Mouse (Mus musculus): Measurements from ENCODE around the gene Siae. TPM values are rescaled to one million over a fixed set of nuclear protein-coding genes. Genes with fewer than 3 reads are reported as not detected.

The Siae gene
- polyA plus RNA-seq, 1 experiment from 2014 or later: 8.6 TPM

DNA sequence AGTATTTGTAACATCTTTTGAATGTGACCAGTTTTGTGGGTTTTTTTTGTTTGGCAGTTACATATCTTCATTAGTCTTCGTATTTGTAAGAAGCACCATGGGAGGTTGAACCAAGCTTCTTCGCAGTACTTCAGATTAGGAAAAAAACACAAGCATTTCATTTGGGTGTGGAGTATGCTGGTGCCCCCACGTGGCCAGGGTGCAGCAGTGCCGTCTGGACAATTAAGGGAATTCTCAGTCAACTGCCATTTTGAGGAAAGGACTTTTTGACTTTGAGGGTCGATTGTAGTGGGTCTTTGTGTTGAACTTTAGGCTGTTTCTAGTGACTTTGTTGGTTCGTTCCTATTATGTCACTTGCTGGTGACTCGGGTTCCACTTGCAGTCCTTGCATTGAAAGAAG lies 80.8 kb downstream of the Siae start:
- Histone ChIP-seq H3K27me3 (replicated peaks; ENCODE audit: control insufficient read depth, insufficient read depth, low read length) (no peaks in the 10 kb centered on the region), H3K9me3 (ENCODE audit: control insufficient read depth, low read length) (no peaks in the 10 kb centered on the region), H3K36me3 (ENCODE audit: control insufficient read depth, insufficient read depth, low read length) (no peaks in the 10 kb centered on the region), H3K4me3 (ENCODE audit: low read depth, low read length) (no peak overlapping the region), H3K4me2 (no peak overlapping the region), H3K27ac (ENCODE audit: low read depth, low read length) (no peak overlapping the region), H3K9ac (ENCODE audit: low read depth, low read length) (no peak overlapping the region), H3K4me1 (replicated peaks; ENCODE audit: control insufficient read depth, insufficient read depth, low read length) (no peaks in the 10 kb centered on the region)
- peak; percentile 45; the same call in 1 of the 2 replicates for ATAC-seq (replicated peaks; ENCODE audit: low FRiP score)
- 17% methylated on average over 7 of the region's 7 CpGs for WGBS
- DNase-seq (ENCODE audit: low spot score): peak; percentile 42

DNA sequence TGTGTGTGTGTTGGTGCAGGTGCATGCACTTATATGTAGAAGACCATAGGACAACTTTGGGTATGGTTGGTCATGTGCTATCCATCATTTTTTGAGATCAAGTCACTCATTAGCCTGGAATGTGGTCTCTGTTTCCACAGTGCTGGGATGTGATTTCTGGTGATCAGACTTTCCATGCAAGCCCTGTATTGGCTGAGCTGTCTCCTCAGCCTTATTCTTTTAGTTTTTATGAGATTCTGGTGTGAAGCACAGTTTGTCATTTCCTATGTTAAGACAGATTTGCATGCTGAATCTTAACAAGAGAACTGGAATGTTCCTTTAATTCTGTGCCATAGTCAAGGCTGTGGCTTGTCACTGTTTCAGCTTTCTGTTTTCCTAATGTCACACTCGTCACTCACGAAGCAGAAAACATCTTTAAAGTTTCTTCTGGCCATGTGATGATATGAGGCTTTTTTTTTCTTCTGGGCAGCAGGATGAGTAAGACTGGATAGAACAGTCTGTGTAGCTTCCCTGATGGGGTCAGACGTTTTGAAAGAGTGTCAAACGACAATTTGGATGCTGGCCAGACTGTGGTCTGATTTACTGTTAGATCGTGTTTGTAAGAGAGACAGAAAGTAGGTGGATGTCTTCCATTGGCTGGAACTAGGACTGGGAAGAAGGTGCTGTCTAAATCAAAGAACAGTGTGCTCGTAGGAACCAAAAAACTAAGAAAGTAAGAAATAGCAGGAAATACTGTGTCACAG lies 81.5 kb downstream of the Siae start:
- WGBS: 61% methylated on average over 6 of the region's 6 CpGs
- no peak for DNase-seq (ENCODE audit: low spot score)
- H3K9ac ChIP-seq (ENCODE audit: low read depth, low read length): no peak overlapping the region

DNA sequence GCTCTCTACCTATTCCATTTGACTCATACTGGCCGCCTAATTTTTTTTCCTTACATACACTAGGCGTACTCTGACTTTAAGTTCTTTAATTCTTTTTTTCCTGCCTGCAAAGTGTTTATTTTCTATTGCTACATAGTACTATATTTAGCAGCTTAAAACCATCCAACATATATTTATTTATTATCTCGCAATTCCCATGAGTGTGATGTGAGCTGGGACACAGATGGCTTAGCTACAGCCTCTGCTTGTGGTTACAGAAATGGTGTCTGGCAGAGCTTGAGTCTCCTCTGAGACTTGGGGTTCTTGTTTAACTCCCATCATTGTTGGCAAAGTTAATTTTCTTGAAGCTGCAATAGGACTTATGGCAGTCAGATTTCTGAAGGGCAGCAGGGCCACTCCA lies 83.2 kb downstream of the Siae start:
- ATAC-seq (replicated peaks; ENCODE audit: low FRiP score) (no peak), DNase-seq (ENCODE audit: low spot score) (no peak)
- no peaks in the 10 kb centered on the region for H3K27me3 ChIP-seq (replicated peaks; ENCODE audit: control insufficient read depth, insufficient read depth, low read length)
- no peaks in the 10 kb centered on the region for H3K9me3 ChIP-seq (ENCODE audit: control insufficient read depth, low read length)
- no peaks in the 10 kb centered on the region for H3K36me3 ChIP-seq (ENCODE audit: control insufficient read depth, insufficient read depth, low read length)
- no peak overlapping the region for H3K4me3 ChIP-seq (ENCODE audit: low read depth, low read length)
- no peak overlapping the region for H3K4me2 ChIP-seq
- no peak overlapping the region for H3K9ac ChIP-seq (ENCODE audit: low read depth, low read length)
- no peak overlapping the region for H3K27ac ChIP-seq (ENCODE audit: low read depth, low read length)
- no peaks in the 10 kb centered on the region for H3K4me1 ChIP-seq (replicated peaks; ENCODE audit: control insufficient read depth, insufficient read depth, low read length)
- 81% methylated on average over 3 of the region's 3 CpGs for WGBS

More for the DNA sequence above, 81.5 kb downstream of the Siae start:
- Histone ChIP-seq H3K27me3 (replicated peaks; ENCODE audit: control insufficient read depth, insufficient read depth, low read length) (no peaks in the 10 kb centered on the region), H3K4me1 (replicated peaks; ENCODE audit: control insufficient read depth, insufficient read depth, low read length) (no peaks in the 10 kb centered on the region), H3K36me3 (ENCODE audit: control insufficient read depth, insufficient read depth, low read length) (no peaks in the 10 kb centered on the region), H3K27ac (ENCODE audit: low read depth, low read length) (no peak overlapping the region), H3K4me2 (no peak overlapping the region), H3K4me3 (ENCODE audit: low read depth, low read length) (no peak overlapping the region), H3K9me3 (ENCODE audit: control insufficient read depth, low read length) (no peaks in the 10 kb centered on the region)
- ATAC-seq (replicated peaks; ENCODE audit: low FRiP score): no peak

DNA sequence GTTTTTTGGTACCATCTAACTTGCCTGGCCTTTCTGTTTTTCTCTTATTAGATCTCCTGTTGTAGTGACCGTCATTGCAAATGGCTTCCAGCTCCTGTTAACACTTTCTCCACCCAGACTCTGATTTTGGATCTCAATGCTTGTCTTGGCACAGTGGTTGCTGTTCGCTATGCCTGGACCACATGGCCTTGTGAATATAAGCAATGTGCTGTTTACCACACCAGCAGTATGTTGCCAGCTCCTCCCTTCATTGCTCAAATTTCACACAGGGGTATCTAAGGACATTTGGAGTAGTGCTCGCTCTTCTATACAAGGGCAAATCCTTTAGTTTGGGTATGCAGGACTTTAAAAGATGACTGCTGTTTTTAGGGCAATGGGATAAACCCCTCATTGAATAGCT lies 90.7 kb downstream of the Siae start:
- Histone ChIP-seq H3K4me1 (replicated peaks; ENCODE audit: control insufficient read depth, insufficient read depth, low read length) (no peaks in the 10 kb centered on the region), H3K9ac (ENCODE audit: low read depth, low read length) (no peak overlapping the region), H3K36me3 (ENCODE audit: control insufficient read depth, insufficient read depth, low read length) (peaks cover 22% of the 10 kb centered on the region), H3K27me3 (replicated peaks; ENCODE audit: control insufficient read depth, insufficient read depth, low read length) (no peaks in the 10 kb centered on the region), H3K9me3 (ENCODE audit: control insufficient read depth, low read length) (no peaks in the 10 kb centered on the region), H3K4me3 (ENCODE audit: low read depth, low read length) (no peak overlapping the region), H3K4me2 (no peak overlapping the region), H3K27ac (ENCODE audit: low read depth, low read length) (no peak overlapping the region)
- ATAC-seq (replicated peaks; ENCODE audit: low FRiP score) (no peak), DNase-seq (ENCODE audit: low spot score) (no peak)
- 83% methylated on average over 3 of the region's 3 CpGs for WGBS

DNA sequence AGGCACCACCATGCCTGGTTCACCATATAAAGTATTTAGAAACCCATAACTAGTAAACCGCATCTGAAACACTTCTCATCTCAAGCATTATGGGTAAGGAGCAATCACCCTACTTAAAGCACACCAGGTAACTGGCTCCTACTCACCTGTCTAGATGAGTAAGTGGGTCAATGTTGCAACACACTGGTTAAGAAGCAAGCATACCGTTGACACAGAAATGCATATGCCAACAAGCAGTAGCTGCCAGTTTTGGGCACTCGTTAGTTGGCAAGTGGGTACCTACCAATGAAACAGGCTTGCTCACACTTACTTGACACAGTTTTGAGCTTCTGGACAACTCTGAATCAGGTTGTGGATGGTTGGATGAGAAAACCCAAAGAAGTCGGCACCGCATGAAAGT lies 95.1 kb downstream of the Siae start:
- ATAC-seq (replicated peaks; ENCODE audit: low FRiP score) (no peak), DNase-seq (ENCODE audit: low spot score) (no peak)
- 0 out of 2 replicates have a peak, but pooled peaks cover 4% of the 10 kb centered on the region for H3K4me1 ChIP-seq (replicated peaks; ENCODE audit: control insufficient read depth, insufficient read depth, low read length)
- H3K4me2 ChIP-seq: no peak overlapping the region
- peaks cover 43% of the 10 kb centered on the region for H3K36me3 ChIP-seq (ENCODE audit: control insufficient read depth, insufficient read depth, low read length)
- no peaks in the 10 kb centered on the region for H3K27me3 ChIP-seq (replicated peaks; ENCODE audit: control insufficient read depth, insufficient read depth, low read length)
- no peak overlapping the region for H3K4me3 ChIP-seq (ENCODE audit: low read depth, low read length)
- no peaks in the 10 kb centered on the region for H3K9me3 ChIP-seq (ENCODE audit: control insufficient read depth, low read length)
- no peak overlapping the region for H3K27ac ChIP-seq (ENCODE audit: low read depth, low read length)
- 93% methylated on average over 5 of the region's 5 CpGs for WGBS
- H3K9ac ChIP-seq (ENCODE audit: low read depth, low read length): no peak overlapping the region

DNA sequence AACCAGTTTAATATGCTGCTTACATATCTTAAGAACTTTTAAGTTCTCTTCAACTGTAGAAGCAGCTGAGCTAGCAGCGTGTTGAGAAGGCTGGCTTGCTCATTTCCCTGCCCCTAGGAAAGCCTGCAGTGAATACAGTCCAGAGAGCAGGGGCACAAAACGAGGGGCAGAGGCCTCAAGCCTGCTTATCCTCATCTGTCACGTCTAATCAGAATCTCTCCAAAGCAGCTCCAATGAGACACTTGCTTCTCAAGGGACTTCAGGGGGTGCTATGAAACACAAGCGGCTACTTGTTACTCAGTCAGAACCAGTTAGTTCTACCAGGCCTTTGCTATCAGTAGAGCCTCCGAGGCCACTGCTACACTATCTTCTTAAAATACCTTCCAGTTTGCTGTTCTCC lies 98.3 kb downstream of the Siae start:
- DNase-seq (ENCODE audit: low spot score): no peak
- 69% methylated on average over 5 of the region's 5 CpGs for WGBS
- Histone ChIP-seq H3K9me3 (ENCODE audit: control insufficient read depth, low read length) (no peaks in the 10 kb centered on the region), H3K4me2 (no peak overlapping the region), H3K9ac (ENCODE audit: low read depth, low read length) (no peak overlapping the region), H3K4me1 (replicated peaks; ENCODE audit: control insufficient read depth, insufficient read depth, low read length) (0 out of 2 replicates have a peak, but pooled peaks cover 6% of the 10 kb centered on the region), H3K27me3 (replicated peaks; ENCODE audit: control insufficient read depth, insufficient read depth, low read length) (no peaks in the 10 kb centered on the region), H3K4me3 (ENCODE audit: low read depth, low read length) (no peak overlapping the region), H3K27ac (ENCODE audit: low read depth, low read length) (no peak overlapping the region), H3K36me3 (ENCODE audit: control insufficient read depth, insufficient read depth, low read length) (peaks cover 39% of the 10 kb centered on the region)
- ATAC-seq (replicated peaks; ENCODE audit: low FRiP score): no peak

DNA sequence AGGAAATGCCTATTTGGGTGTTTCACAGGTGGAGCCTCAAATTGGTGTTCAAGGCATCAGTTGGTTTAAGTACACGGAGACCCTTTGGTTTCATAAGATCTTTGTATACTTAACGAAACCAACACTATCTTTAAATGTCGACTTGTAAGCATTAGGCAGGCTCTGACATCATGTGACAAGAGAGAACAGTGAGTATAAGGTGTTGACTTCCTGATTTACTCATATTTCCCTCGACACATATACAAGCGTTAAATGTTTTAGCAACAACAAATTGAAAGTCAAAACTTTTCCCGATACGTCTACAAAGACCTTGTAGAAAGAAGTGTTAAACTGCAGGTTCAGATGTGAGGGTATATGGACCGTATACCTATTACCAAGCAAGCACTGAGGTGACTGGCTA lies 100.5 kb downstream of the Siae start:
- peaks cover 23% of the 10 kb centered on the region for H3K36me3 ChIP-seq (ENCODE audit: control insufficient read depth, insufficient read depth, low read length)
- H3K9ac ChIP-seq (ENCODE audit: low read depth, low read length): peak overlapping the region; percentile 84; the same call in 1 of the 2 replicates
- DNase-seq (ENCODE audit: low spot score) (no peak), ATAC-seq (replicated peaks; ENCODE audit: low FRiP score) (0 out of 2 replicates have a peak, but pooled peaks have one; percentile 4)
- 0 out of 2 replicates have a peak, but pooled peaks cover 6% of the 10 kb centered on the region for H3K4me1 ChIP-seq (replicated peaks; ENCODE audit: control insufficient read depth, insufficient read depth, low read length)
- WGBS: 47% methylated on average over 8 of the region's 8 CpGs
- no peaks in the 10 kb centered on the region for H3K27me3 ChIP-seq (replicated peaks; ENCODE audit: control insufficient read depth, insufficient read depth, low read length)
- H3K9me3 ChIP-seq (ENCODE audit: control insufficient read depth, low read length): no peaks in the 10 kb centered on the region
- no peak overlapping the region for H3K27ac ChIP-seq (ENCODE audit: low read depth, low read length)
- peak overlapping the region; percentile 73 for H3K4me2 ChIP-seq
- H3K4me3 ChIP-seq (ENCODE audit: low read depth, low read length): peak overlapping the region; percentile 85

DNA sequence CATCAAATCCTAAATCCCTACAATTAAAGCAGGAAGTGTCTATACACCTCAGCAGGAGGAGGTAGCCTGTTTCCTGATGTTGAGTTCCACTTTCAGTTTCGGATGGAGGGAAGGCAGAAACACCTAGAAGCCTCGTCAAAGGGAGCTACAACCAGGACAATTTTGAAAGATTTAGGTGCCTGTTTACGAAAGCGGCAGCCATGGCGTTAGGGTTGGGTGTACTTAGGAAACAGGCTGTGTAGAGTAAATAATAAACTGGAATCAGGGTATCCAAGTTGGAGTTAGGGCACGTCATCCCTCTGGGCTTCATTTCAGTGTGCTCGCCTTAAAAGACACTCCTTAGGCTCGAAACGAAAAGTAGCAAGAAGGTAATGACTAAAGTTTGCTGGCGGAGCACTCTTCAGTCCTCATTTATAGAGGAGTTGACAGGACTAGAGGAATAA lies 101.0 kb downstream of the Siae start:
- H3K27me3 ChIP-seq (replicated peaks; ENCODE audit: control insufficient read depth, insufficient read depth, low read length): no peaks in the 10 kb centered on the region
- ATAC-seq (replicated peaks; ENCODE audit: low FRiP score) (peak; percentile 44; the same call in 1 of the 2 replicates), DNase-seq (ENCODE audit: low spot score) (peak; percentile 40)
- no peaks in the 10 kb centered on the region for H3K9me3 ChIP-seq (ENCODE audit: control insufficient read depth, low read length)
- peak overlapping the region; percentile 67 for H3K27ac ChIP-seq (ENCODE audit: low read depth, low read length)
- 0 out of 2 replicates have a peak, but pooled peaks cover 6% of the 10 kb centered on the region for H3K4me1 ChIP-seq (replicated peaks; ENCODE audit: control insufficient read depth, insufficient read depth, low read length)
- H3K9ac ChIP-seq (ENCODE audit: low read depth, low read length): peak overlapping the region; percentile 84
- WGBS: 1% methylated on average over 10 of the region's 10 CpGs
- peak overlapping the region; percentile 73 for H3K4me2 ChIP-seq
- peak overlapping the region; percentile 85 for H3K4me3 ChIP-seq (ENCODE audit: low read depth, low read length)
- peaks cover 19% of the 10 kb centered on the region for H3K36me3 ChIP-seq (ENCODE audit: control insufficient read depth, insufficient read depth, low read length)

Data from liver, embryonic 11.5 days (tissue).